Mouse (Mus musculus): ENCODE measurements around the gene C2cd5. TPM values are rescaled to one million over a fixed set of nuclear protein-coding genes. Genes with fewer than 3 reads are reported as not detected.

C2cd5 gene
- total and polyA plus RNA-seq, 3 experiments: 19.1 to 22.3 (median 19.7) TPM

- no peaks in the 10 kb centered on the region for H3K9me3 ChIP-seq (replicated peaks; ENCODE audit: low read length)
- in situ Hi-C loops (cut with MboI; ENCODE audit: low pct_ligation_motif_present, low pct_unique_long_range_greater_than_20kb, low sequenced_read_pairs) (no loop called here), dilution Hi-C loops (cut with MboI; ENCODE audit: extremely low pct_ligation_motif_present, extremely low pct_unique_long_range_greater_than_20kb, low sequenced_read_pairs) (no loop called here)
- DNase-seq (ENCODE audit: extremely low read depth): no peak
- no peak overlapping the region for H3K27ac ChIP-seq (ENCODE audit: insufficient read depth, low read depth)
- H3K4me2 ChIP-seq (ENCODE audit: insufficient read depth, low read depth, poor library complexity, severe bottlenecking): no peak overlapping the region
- no peak overlapping the region for H3K9ac ChIP-seq (ENCODE audit: insufficient read depth, low read depth)
- H3K36me3 ChIP-seq (replicated peaks in 1 of 2; ENCODE audit: control insufficient read depth in 1 of 2, insufficient read depth in 1 of 2, low read length in 1 of 2): no peaks in the 10 kb centered on the region
- no peaks in the 10 kb centered on the region for H3K27me3 ChIP-seq (replicated peaks)
- H3K4me3 ChIP-seq (replicated peaks in 1 of 3; ENCODE audit: low read depth in 2 of 3, low read length in 2 of 3, poor library complexity in 1 of 3): no peak overlapping the region
- H3K4me1 ChIP-seq (ENCODE audit: control insufficient read depth in 1 of 2, insufficient read depth in 2 of 2): peaks cover 14 to 42% of the 10 kb centered on the region in 2 experiments
- H3K79me2 ChIP-seq (replicated peaks; ENCODE audit: control insufficient read depth, extremely low read depth, insufficient read depth, poor library complexity, severe bottlenecking): no peaks in the 10 kb centered on the region
- TF ChIP-seq ZNF384 (IDR thresholded peaks at IDR 0.05; ENCODE audit: low read depth, low read length): no peak
- TF ChIP-seq POLR2AphosphoS2 (IDR thresholded peaks at IDR 0.05; ENCODE audit: low read depth, low read length): no peak
- no peak for TF ChIP-seq NELFE (IDR thresholded peaks at IDR 0.05; ENCODE audit: low read depth, low read length)
- no peak for TF ChIP-seq RCOR1 (conservative IDR thresholded peaks at IDR 0.05; ENCODE audit: low read depth, low read length)
Measured at GRCm38 (mm10) chr6:142994821-142995220, 105.1 kb downstream of the C2cd5 start.

GRCm38 (mm10) chr6:142993705-142994698, 105.9 kb downstream of the C2cd5 start:
- Histone ChIP-seq H3K79me2 (replicated peaks; ENCODE audit: control insufficient read depth, extremely low read depth, insufficient read depth, poor library complexity, severe bottlenecking) (no peaks in the 10 kb centered on the region), H3K27me3 (replicated peaks) (no peaks in the 10 kb centered on the region), H3K4me3 (replicated peaks in 1 of 3; ENCODE audit: low read depth in 2 of 3, low read length in 2 of 3, poor library complexity in 1 of 3) (no peak overlapping the region), H3K27ac (ENCODE audit: insufficient read depth, low read depth) (no peak overlapping the region), H3K4me2 (ENCODE audit: insufficient read depth, low read depth, poor library complexity, severe bottlenecking) (no peak overlapping the region; the same call in 1 of the 2 replicates), H3K9me3 (replicated peaks; ENCODE audit: low read length) (no peaks in the 10 kb centered on the region), H3K36me3 (replicated peaks in 1 of 2; ENCODE audit: control insufficient read depth in 1 of 2, insufficient read depth in 1 of 2, low read length in 1 of 2) (no peaks in the 10 kb centered on the region), H3K4me1 (ENCODE audit: control insufficient read depth in 1 of 2, insufficient read depth in 2 of 2) (peaks cover 19 to 50% of the 10 kb centered on the region in 2 experiments), H3K9ac (ENCODE audit: insufficient read depth, low read depth) (no peak overlapping the region)
- peak; percentile 75 for TF ChIP-seq RAD21 (IDR thresholded peaks at IDR 0.05; ENCODE audit: low read depth, low read length)
- peak in 1 of 2 experiments; percentile 71; a peak in 2 of 4 replicates for TF ChIP-seq CTCF (conservative IDR thresholded peaks at IDR 0.05 in 1 of 2, IDR thresholded peaks at IDR 0.05 in 1 of 2; ENCODE audit: low read depth in 2 of 2, low read length in 2 of 2)
- no peak for TF ChIP-seq JUND (conservative IDR thresholded peaks at IDR 0.05; ENCODE audit: low read depth, low read length)
- peak; percentile 24; the same call in 1 of the 2 replicates for TF ChIP-seq BHLHE40 (IDR thresholded peaks at IDR 0.05; ENCODE audit: low read depth, low read length)
- no peak for TF ChIP-seq MXI1 (IDR thresholded peaks at IDR 0.05; ENCODE audit: low read depth, low read length)
- TF ChIP-seq MAZ (IDR thresholded peaks at IDR 0.05; ENCODE audit: low read depth, low read length): no peak
- no peak for TF ChIP-seq HCFC1 (IDR thresholded peaks at IDR 0.05; ENCODE audit: low read depth, low read length)
- TF ChIP-seq ELF1 (IDR thresholded peaks at IDR 0.05; ENCODE audit: low read depth, low read length): 0 out of 2 replicates have a peak, but pooled peaks have one; percentile 25
- no peak for TF ChIP-seq NELFE (IDR thresholded peaks at IDR 0.05; ENCODE audit: low read depth, low read length)
- peak; percentile 58 for TF ChIP-seq SMC3 (IDR thresholded peaks at IDR 0.05; ENCODE audit: low read depth, low read length)
- dilution Hi-C loops (cut with MboI; ENCODE audit: extremely low pct_ligation_motif_present, extremely low pct_unique_long_range_greater_than_20kb, low sequenced_read_pairs): no loop called here
- DNase-seq (ENCODE audit: extremely low read depth): peak; percentile 54
- in situ Hi-C loops (cut with MboI; ENCODE audit: low pct_ligation_motif_present, low pct_unique_long_range_greater_than_20kb, low sequenced_read_pairs): no loop called here

Measured in CH12.LX (cell line).